Mouse (Mus musculus) yolk sac, embryonic 10.5 days (tissue): ENCODE data around the gene Creb3.

Experiments used
- DNase-seq: peaks from one replicate; pipeline ENCODE4 v3.0.0-alpha.2; 2017; ENCODE audit warnings: low spot score

Creb3 gene

DNA sequence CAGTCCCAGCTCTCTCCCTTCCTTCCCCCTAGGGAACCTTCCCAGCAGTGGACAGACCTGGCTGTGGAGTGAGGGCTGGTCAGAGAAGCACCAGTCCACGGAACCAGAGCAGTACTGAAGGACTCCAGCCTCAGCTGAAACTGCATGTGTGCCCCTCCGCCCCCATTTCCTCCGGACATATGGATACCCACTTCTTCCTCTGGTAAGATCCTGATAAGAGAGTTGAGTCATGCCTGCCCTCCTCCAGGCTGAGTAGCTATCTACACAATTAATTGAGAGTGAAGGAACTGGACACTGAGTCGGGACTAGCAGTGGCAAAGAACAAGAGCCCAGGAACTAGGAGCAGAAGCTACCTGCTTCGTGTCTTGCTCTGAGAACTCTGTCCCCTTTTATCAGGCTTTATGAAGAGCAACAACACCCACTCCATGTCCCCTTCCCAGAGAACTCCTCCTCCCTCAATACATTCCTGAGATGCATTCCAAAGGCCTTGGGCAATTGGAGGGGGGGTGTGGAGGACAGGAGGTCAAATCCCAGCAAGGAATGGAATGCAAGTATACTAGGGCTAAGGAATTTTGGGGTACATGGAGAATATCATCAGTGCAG lies 4.0 kb upstream of the Creb3 start:
- peak; percentile 87 for DNase-seq

DNA sequence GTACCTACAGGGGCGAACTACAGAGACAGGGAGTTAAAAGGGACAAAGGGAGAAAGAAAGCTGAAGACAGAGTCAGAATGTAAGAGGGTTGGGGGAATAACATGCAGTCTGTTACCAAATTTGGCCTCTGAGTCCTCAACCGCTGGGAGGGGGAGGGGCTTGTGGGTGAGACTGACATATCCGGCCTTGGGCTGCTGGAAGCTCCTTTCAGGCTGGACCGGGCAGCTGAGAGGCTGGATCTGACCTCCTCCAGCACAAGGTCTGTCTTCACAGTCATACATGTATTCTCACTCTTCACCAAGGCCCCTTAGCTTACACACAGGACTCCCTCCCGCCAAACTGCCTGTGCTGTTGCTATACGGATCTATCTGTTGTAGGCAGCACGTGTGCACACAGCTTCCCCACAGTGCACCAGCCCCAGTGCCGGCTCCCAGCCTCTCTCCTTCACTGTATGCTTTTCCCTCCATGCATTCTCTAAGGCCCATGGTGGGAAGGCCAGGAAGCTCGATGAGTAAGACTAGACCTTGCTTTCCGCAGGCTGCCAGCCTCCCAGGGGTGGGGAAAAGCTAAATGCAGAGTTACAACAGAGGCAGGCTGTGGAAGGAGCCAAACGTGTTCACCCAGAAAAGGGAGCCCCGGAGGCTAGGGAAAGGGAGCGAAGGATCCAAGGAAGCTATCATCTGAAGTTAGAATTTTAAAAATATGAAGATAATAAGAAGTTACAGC lies 3.3 kb upstream of the Creb3 start:
- peak; percentile 87 for DNase-seq

DNA sequence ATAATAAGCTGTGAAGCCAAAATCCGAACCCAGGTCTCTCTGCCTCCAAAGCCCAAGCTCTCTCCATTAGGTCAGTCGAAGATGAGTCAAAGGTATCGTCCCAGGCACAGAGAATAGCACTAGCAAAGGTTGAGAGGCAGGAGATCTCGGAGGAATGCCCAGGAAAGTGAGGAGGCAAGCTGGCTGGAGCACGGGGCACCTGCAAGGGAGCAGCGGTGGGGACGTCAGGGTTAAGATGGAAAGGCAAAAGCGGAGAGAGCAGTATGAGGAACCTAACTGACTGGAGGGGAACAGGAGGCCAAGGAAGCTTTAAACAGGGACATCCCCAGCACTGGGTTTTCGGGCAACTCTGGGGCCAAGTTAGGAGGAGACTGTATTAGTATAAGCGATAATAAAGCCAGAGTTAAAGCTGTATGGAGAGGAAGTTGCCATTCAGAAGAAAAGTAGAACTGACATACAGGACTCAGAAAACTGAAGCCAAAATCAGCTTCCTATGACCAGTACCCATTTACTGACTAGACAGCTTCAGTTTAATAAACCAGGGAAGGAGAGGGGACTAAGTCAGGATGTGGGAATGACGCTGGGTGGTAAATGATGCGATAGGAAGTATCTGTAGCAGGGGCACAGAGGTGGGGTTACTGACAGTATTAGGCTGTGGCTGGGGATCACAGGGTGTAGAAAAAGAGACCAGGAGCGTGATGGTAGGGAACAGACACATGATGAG lies 2.5 kb upstream of the Creb3 start:
- no peak for DNase-seq

DNA sequence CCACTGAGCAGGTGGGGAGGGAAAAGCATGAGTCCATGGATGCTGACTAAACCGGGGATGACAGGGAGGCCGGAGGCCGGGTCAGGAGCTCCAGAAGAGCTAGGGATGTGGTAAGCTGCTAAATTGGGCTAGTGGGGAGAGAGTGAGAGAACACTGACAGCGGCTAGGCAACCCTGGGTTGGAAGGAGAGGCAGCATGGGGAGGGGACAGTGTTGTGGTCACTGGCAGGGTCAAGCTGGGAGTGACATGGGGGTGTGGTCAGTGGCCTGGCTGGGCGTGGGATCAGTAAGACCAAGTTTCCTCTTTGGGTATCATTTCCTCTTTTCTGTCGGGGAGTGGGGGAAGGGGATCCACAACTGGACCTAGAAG lies 1.9 kb upstream of the Creb3 start:
- DNase-seq: peak; percentile 52

DNA sequence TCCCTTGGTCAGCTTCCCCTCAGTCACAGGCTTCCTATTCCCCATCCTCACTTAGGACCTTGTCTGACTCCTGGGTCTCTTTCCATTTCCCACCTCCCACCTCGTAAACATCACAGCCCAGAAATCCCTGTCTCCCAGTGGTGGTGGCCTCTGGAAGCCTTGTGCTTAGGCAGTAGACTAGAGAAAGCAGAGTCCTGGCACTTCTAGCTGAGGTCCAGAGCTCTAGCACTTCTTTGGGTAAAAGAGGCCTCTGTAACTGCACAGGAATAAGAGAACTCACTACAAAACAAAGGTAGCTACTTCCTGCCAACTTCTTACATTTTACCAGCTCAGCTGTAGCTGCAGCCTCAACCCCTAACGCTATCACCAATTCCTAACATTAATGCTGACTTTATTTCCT lies 1.2 kb upstream of the Creb3 start:
- DNase-seq: no peak

DNA sequence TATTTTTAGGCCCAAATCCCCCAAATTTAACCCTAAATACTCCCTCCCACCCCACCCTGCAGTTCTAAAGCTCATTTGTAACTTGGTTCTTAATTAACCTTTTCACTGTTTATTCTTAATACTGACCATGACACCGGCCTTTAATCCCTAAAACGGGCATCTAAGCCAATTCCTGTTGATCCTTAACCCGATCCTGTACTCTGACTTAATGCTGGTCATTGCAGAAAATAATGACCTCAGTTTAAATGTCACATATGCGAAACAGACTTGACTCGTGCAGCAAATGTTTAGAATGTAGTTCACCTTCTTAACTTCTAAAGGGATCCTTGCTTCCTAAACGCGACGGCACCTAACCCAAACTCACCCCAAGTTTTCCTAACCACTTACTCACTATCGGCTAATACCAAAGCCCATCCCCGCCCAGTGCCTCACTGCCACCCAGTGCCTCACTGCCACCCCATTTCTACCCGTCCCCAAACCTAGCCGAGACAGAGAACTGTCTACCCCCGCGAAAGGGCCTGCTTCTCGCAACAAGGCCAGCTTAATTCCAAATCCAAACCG lies 616 bp upstream of the Creb3 start:
- DNase-seq: no peak

DNA sequence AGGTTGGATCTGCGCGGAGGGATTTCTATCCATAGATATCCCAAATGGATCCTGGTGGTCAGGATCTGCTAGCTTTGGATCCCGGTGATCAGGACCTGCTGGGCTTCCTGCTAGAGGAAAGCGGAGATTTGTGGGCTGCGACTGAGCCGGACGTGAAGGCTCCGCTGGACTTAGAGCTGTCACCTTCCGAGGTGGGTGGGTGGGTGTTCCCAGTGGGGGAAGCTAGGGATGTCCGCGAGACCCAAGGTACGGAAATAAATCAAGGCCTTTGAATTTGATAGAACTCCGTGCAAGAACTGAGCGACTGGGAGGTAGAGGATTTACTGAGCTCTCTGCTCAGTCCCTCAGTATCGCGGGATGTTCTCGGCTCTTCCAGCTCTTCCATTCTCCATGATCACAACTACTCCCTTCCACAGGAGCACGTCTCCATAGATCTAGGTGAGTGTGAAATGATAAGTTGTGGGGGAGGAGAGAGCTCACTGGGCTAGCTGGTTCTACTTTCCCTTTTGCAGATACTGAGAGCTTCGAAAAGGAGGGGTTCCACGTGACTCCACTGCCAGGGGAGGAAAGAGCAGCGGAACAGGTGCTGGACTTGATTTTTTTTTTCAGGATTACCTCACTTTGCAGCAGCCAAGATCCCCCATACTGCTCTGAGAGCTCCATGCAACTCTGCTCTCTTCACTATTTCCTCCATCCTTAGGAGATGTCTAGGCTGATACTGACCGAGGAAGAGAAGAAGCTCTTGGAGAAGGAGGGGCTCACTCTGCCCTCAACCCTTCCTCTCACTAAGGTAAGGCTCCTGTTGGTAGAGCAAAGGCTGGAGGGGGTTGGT lies 853 bp downstream of the Creb3 start:
- DNase-seq: no peak

DNA sequence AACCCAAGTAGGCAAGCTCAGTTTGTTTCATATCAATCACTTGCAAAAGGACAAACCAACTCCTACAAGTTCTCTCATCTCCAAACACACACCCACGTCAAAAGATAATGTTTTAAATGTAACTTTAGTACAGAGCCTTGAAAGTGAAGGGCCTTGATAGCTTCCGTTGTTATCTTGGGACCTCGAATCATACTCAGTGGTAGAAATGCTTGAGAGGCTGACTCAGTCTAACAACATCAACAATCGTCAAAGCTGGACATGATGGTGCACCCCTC lies 1.4 kb downstream of the Creb3 start:
- no peak for DNase-seq

DNA sequence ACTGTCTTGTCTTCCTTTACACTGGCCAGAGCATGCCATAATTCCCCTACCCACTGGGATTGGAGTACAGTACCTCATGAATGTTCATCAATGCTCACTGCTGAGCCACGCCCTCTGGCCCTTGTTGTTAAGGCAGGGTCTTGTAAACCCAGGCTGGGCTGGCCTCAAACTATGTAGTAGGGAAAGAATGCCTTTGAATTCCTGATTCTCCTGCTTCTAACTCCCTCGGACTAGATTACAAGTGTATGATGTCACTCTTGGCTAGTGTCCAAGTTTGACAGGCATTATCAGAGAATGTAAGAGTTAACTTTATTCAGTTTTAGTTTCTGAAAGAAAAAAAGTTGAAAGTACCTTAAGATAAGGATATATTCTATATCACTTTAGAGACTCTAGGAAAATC lies 2.1 kb downstream of the Creb3 start:
- no peak for DNase-seq

DNA sequence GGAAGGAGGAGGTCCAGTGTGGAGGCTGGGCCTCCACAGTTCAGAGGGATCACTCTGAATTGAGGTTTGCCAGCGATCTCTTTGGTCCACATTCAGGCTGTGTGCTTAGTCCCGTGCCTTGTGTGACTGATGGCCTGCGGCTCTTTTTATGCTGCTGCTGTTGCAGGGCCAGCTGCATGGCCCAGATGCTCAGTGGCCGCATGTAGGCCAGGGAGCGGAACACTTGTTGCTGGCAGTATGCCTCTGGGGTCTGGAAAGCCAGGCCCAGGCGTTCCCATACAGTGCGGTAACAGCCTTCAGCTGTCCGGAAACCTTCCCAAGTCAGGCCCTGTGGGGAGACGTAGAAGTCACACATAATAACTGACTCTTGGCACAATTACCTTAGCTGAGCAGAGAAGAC lies 5.0 kb downstream of the Creb3 start:
- no peak for DNase-seq

DNA sequence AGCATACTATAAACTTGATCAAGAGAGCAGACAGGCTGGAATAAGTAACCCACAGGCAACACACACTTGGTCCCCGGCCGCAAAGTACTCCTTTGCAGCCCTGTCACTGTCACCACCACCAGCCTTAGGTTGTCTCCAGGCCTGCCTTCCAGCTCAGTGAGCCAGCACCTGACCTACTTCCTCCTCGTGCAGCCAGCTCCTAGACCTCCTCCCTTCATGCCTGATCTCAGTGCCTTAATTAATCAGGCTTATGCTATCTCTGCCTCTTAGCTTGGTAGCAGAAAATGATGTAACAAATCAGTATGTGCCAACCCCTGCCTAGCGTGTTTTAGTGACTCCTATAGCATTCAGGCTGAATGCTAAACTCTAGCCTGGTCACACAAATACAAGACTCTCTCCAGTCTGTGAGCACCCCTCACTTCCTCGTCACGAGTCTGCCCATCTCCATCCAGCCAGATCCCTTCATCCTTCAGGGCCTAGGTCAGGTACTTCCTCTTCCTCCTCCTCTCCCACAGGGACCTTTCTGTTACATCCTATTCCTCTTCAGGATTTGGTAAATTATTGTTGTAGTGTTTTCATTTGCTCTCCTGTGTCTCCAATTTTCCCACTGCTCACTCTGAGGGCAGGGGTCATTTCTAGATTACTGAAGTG lies 9.4 kb downstream of the Creb3 start:
- no peak for DNase-seq

DNA sequence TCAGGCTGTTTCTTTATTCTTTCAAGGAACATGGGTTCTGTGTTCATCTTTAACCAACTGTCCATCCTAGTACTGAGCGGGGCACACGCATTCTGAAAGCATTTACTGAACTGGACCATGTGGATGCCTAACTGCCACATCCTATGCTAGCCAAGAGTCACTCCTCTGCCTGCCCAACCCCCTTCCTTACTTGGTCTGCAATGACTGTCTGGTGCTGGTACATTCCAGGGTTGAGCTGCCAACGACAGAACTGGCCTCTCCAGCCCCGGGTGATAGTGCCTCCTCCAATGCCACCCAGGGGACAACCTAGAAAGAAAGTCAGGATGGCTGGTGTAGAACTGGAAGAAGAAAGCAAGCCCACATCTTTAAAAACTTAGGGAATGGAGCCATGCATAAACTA lies 11.4 kb downstream of the Creb3 start:
- no peak for DNase-seq

DNA sequence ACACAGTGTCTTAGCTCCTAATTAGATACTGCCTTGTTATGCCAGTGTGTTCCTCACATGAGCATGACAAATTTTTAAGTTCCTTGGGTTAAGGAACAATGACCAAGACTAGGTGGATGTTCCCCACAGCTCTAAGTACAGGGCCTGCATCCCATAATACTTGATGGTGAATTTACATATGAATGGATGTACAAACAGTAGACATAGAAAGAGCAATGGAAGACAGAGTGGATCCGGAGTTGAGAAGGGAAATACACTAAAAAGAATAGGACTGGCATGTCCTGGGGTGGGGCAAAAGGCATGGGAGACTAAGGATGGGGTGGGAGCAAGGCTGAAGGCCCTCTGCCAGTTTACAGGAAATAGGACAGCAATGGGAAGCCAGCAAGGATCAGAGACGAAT lies 13.2 kb downstream of the Creb3 start:
- no peak for DNase-seq

DNA sequence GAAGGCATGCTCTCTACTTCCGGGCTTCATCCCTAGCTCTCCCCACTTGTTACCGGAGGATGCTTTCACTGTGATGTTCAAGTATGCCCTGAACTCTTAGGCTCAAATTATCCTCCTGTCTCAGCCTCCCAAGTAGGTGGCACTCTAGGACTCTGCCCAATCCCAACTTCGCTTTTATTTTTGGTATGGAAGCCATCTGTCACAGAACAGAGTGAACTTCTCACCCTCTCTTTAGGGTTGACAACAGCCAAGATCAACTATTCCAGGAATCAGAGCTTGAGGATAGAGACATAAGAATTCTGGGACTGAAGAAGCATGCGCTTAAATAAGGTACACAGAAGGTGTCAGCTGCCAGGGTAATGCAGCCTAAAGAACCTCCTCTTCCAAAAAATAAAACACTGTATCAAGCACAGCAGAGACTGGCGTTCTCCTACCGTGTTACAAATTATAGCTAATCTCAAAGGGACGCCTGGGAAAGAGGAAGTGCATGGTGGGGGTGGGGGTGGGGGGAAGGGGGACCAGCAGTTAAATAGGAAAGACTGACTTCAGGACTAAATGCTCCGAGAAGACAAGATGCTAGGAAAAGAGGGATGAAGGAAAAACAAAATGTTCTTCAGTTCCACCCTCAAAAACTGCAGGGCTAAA lies 15.2 kb downstream of the Creb3 start:
- DNase-seq: no peak

DNA sequence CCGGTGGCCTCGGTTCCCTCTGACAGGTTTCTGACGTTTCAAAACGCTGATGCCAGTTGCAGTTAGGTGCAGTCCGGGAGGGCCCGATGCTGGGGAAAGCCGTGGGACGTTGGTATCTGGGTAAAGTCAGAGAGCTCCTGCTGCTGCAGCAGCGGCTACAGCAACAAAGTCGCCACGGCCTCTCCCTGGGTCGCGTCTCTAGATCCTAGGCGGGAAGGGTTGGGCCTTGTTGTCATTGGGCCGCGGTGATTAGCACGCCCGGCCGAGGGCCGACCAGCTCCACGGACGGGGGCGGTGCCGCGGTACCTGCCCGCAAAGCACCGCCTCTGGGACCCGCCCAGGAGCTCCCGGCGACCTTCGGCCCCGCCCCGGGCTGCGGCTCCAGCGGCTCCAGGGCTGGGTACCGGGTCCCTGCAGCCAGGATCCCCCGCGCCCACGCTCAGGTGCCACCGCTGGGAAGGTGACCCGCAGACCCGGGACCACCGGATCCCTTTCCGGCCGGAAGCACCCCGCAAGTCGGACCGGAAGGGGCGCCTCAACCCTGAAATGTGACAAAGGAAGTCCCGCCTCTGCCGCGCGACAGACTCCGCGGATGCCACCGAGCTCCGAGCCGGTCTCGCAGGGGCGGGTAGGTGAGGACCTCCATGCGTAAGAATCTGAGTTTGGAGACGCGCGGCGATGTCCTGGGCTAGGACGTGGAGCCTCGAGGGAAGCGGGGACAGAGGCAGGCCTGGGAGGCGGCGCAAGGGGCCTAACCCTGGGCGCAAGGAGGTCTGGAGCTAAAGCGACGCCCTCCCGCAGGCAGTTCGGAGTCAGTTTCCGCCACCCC lies 16.5 kb downstream of the Creb3 start, which contains the start of the genes Rgp1 and Gba2:
Gene Rgp1, plus strand, starts transcription at position 340 of the 829 bp plus-strand sequence.
Gene Gba2, minus strand, starts transcription at position 498 of the 829 bp plus-strand sequence.
- peak; percentile 91 for DNase-seq

DNA sequence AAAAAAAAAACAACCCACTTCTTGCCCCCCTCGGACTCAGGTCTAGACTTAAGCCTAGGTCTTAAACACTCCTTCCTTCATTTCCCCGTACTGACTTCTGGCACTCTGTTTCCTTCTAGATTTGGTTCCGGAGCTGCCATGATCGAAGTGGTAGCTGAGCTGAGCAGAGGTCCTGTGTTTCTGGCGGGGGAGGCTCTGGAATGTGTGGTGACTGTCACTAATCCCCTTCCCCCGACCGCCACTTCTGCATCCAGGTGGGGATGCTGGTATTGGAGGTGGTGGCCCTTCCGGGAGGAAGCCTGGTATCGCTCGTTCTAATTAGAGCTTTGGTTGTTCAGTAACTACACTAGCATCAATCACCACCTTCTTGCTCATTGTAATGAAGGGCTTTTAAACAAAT lies 17.1 kb downstream of the Creb3 start:
- no peak for DNase-seq

DNA sequence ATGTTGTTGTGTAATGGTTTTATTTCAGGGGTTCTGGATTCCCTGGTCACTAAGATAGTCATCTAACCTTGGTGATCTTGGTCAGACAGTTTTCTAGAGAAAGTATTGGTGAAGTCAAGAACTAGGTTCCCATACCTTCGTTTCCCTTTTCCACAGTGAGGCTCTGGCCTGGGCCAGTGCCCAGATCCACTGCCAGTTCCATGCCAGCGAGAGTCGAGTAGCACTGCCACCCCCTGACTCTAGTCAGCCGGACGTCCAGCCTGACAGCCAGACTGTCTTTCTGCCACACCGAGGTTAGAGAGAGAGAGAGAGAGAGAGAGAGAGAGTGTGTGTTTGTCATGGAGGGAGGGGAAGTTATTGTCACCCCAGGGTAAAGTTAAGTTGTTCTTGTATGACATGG lies 17.6 kb downstream of the Creb3 start:
- no peak for DNase-seq

DNA sequence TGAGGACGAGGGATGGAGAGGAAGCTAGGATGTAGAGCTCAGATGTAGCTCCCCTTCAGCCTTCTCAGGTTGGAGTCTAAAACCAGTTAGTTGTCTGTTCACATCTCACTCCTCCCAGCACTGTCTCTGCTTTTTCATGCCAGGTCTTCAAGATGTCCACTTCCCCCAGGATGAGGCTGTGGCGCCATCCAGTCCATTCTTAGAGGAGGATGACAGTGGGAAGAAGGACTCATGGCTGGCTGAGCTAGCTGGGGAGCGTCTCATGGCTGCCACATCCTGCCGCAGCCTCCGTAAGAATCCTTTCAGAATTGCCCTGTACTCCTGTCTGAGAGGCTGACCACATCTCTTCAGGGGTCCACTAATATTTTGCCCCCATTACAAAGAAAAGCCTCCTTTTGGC lies 18.6 kb downstream of the Creb3 start:
- no peak for DNase-seq

DNA sequence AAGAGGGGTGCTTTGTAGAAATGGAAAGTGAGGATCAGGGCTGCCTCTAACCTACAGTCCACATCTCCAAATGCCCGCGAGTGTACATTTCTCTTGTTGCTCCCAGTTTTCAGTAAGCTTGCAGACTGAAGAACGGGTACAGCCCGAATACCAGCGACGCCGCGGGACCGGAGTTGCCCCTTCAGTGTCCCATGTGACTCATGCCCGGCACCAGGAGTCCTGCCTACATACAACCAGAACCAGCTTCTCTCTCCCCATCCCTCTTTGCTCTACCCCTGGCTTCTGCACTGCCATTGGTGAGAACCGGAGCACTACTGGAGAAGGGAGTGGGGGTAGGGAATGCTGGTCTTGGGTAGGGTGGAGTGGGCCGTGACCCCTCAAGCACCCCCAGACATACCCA lies 19.2 kb downstream of the Creb3 start:
- no peak for DNase-seq

DNA sequence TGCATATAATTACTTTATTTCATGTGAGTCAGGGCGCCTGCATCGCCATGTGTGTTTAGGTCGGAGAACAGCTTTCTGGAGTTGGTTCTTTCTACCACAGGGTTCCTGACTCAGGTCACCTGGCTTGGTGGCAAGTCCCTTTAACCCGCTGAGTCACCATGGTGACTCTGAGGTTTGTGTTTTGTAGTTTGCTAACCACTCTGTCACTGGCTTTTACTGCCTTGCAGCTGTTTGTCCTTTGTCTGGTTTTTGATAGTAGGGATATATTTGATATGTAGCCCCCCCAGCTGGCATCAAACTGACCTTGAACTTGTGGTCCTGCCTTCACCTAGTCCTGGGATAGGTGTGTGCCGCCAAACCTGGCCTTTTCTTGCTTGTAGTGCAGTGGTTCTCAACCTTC lies 20.1 kb downstream of the Creb3 start:
- DNase-seq: no peak
